Mouse (Mus musculus): ENCODE measurements around the gene Camk2b.
"Not testable (repeated sequence)": the region's sequence is repeated elsewhere in the genome, so short reads cannot be mapped to it uniquely, and the experiment has no call there.

Gene Camk2b

GRCm38 (mm10) chr11:6066176-6066575 is at the start of gene Camk2b:
Gene Camk2b, minus strand, starts transcription at chr11:6066362.
- in situ Hi-C loops (cut with MboI, MseI) = no loop called here

DNA sequence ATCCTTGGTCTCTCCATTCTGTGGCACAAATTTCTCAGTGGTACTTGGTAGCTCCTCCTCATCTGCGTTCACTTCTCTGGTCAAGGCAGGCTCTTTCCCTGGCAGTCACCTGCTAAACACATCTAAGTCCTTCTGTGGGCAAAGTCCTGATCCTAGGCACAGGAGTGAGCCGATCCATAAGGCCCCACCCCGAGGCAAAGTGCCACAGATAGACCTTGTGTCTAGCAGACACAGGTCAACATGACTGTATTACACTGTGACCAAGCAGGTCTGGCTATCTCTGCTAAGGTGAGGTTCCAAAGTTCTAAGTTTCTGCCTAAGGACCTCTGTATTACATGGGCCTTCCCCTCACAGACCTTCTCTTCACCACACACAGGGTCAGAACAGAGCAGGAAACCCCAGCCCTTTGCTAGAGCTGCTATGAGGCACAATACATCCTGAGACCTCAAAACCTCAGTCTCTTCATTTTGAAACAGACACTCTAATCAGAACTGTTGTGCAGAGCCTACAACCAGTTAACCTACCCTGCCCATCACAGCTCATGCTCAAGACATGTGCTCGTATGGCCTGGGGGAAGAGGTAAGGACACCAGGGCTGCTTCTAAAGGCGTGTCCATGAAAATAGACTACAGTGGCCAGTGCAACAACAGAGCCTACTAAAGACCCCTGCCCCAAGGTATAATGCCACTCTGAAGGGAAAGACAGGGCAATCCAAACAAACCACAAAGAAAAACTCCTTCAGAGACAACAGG is 45.7 kb upstream of the Camk2b start:
- in situ Hi-C loops (cut with MboI, MseI) = loop anchor here (25.0 kb wide), 1 partner anchor 1850 kb away; no protein-coding TSS in a partner anchor

DNA sequence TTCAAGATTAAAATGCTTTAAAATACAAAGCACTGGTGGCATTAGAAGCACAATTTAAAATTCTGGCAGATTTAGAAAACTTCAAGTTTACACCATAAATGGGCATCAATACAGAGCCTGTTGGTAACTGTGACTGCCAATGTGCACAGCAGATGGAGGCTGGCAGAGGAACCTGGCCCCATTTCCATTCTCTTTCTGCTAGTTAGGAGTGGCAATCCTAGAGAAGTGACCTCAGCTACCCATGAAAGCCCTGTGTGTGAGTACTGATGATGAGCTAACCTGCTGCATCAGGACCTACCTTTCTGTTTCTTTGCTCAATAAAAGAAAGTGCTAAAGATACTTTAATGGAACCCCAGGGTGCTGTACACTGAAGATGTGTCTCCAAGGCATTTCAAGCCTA is 43.8 kb upstream of the Camk2b start:
- in situ Hi-C loops (cut with MboI, MseI) = loop anchor here (25.0 kb wide), 1 partner anchor 1852 kb away; no protein-coding TSS in a partner anchor

- in situ Hi-C loops (cut with MboI, MseI) = loop anchor here (25.0 kb wide), 1 partner anchor 1854 kb away; no protein-coding TSS in a partner anchor
Observed at GRCm38 (mm10) chr11:6108296-6108695, 42.1 kb upstream of the Camk2b start.

- in situ Hi-C loops (cut with MboI, MseI) = loop anchor here (25.0 kb wide), 1 partner anchor 1855 kb away; no protein-coding TSS in a partner anchor
Observed at GRCm38 (mm10) chr11:6107722-6108121, 41.6 kb upstream of the Camk2b start.

DNA sequence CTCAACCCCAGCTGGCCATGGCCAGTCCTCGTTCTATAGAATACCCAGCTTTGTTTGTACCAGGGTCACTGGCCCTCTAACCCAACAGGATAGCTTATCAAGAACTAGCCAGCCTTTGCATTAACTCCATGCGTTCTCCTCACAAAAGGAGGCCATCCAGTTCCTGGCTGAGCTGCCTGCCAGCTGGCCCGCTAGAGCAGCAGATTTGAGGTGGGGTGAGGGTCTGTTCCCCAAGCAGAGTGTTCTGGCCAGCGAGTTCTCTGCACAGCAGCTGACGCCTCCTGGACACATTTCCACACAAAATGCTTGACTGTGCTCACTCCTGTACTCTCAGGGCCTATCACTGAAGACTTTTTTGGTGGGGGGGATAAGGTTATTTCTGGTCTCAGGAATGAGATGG is 38.6 kb upstream of the Camk2b start:
- in situ Hi-C loops (cut with MboI, MseI) = loop anchor here (25.0 kb wide), 1 partner anchor 1858 kb away; no protein-coding TSS in a partner anchor

DNA sequence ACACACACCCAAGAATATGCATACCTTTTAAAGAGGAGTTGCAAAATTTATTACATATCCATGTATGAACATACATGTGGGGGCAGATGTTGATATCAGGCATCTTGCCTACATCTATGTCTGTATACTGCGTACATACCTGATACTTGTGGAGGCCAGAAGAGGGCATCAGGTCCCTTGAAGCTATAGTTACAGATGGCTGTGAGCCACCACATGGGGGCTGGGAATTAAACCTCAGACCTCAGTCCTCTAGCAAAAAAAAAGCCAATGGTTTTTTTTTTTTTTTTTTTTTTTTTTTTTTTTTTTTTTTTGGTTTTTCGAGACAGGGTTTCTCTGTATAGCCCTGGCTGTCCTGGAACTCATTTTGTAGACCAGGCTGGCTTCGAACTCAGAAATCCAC is 30.5 kb upstream of the Camk2b start:
- in situ Hi-C loops (cut with MboI, MseI) = not testable (repeated sequence)

DNA sequence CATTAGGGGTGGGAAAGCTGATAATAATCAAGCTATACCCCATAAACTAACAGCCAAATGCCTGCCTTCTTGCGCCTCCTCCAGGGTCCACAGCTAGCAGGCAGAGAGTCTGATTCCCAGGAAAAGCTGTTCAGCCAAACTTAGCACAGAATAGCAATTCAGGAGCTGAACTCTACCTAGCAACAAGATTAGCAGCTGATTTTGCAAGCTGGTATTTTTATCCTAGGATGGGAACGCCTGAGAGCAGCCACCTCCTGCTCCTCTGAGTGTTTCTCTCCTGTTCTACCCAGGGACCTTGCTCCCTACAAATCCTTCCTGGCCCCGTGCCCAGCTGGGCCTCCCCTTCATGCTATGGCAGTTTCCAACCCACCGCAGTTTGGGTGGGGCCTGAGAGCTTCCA is 20.8 kb upstream of the Camk2b start:
- in situ Hi-C loops (cut with MboI, MseI) = no loop called here

- in situ Hi-C loops (cut with MboI, MseI) = no loop called here
Observed at GRCm38 (mm10) chr11:6078737-6079136, 12.6 kb upstream of the Camk2b start.

GRCm38 (mm10) chr11:6075618-6076066 is 9.5 kb upstream of the Camk2b start:
- in situ Hi-C loops (cut with MboI, MseI) = no loop called here

DNA sequence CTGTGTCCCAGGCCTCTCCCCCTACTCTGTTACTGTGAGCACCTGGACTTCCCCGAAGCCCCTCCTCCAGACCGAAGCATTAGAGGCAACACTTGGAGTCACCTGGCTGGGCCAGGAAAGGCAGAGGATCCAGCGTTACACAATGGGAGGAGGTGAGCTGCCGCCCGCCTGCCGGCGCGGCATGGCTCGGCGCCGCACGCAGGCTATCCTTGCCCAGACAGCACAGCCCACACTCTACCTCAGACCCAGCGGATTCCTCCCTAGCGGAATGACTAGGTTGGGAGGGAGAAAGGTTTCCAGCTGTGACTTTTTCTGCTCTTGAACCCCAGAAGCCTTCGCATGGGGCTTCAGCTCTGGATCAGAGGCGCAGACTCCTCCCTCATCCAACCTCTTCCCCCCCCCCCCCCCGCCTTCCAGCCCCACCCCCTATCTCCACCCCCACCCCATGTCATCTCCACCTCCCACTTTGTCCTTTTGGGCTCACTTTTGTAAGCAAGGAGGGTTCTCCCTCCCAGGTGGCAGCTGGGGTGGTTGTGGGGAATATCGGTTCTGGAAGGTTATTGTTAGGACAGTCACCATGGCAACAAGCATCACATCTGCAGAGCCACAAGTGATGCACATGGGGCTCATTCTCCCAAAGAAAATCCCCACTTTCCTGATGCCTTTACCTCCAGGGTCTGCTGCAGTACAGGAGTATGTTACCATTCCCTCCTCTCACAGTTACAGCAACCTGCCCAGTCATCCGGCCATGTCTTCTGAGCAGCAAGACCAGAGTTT is 2.2 kb upstream of the Camk2b start:
- in situ Hi-C loops (cut with MboI, MseI) = no loop called here

- in situ Hi-C loops (cut with MboI, MseI) = no loop called here
Observed at GRCm38 (mm10) chr11:6067160-6067559, 998 bp upstream of the Camk2b start.

DNA sequence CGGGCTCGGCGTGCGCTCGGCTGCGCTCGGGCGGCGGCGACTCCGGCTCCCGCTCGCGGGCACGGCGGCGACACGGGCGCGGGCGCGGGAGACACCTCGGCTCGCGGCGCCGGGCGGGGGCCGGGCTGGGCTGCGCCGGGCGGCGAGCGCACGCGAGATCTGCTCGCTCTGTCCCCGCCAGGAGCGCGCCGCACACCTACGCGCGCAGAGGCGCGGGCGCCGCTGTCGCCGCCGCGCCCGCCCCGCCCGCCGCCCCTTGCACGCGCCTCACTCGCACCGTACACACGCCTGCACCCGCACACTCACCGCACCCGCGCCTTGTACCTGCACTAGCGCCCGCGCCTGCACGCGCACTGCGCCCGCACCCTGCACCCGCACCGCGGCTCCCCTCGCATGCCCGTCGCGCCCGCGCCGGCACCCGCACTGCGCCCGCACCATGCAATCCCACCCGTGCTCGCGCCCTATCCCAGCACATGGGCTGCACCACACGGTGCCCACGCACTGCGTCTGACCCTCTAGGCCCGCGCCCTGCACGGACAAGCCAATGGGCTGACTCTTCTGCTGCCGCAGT is 526 bp downstream of the Camk2b start:
- in situ Hi-C loops (cut with MboI, MseI) = no loop called here

- in situ Hi-C loops (cut with MboI, MseI) = no loop called here
Observed at GRCm38 (mm10) chr11:6065046-6065521, 1.1 kb downstream of the Camk2b start.

GRCm38 (mm10) chr11:6064215-6065045 is 1.7 kb downstream of the Camk2b start:
- in situ Hi-C loops (cut with MboI, MseI) = no loop called here

DNA sequence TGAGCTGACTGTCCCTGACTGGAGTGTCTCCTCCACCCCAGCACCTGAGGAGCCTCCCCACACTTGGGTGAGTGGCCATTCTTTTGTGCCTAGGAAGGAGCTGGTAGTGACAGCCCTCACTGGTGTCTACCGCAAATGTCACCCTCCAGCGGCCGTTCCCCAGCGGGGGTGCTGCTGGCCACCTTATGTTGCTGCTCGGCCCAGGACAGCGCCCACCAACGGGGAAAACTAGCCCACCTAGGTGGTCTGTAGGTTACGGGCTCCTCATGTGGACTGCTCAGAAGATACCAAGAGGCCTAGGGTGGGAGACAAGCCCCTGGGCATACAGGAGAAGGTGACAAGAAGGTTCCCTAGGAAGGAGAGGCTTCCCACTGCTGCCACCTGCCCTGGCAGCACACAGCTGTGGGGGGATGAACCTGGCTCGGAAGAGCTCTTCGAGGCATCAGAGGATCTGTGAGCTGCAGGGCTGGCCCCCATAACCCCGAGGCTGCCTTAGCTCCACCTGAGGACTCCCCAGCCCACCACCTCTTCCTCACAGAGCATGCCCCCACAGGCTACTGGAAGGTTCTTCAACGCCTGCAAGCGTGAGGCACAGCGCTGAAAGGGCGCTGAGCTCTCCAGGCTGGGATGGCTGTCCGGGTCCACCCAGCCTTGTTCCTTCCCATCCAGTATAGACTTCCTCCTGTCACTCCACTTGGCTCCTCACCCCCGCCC is 2.5 kb downstream of the Camk2b start:
- in situ Hi-C loops (cut with MboI, MseI) = no loop called here

DNA sequence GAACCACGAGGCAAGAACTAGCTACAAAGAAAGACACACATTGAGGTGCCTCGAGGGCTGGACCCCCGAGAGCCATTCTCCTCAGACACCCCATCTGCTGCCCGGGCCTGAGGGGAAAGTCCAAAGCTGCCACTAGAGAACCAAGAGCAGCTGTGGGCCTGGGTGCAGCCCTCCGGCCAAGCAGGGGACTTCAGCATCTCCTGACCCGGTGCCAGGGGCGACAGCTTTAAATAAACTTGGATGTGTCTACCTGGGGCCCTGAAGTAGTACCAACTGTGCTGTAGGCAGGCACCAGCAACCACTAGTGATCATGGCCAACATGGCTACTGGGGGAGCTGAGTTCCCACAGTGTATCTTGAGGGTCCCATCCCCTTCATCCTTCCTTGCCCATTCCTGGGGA is 3.1 kb downstream of the Camk2b start:
- in situ Hi-C loops (cut with MboI, MseI) = no loop called here

DNA sequence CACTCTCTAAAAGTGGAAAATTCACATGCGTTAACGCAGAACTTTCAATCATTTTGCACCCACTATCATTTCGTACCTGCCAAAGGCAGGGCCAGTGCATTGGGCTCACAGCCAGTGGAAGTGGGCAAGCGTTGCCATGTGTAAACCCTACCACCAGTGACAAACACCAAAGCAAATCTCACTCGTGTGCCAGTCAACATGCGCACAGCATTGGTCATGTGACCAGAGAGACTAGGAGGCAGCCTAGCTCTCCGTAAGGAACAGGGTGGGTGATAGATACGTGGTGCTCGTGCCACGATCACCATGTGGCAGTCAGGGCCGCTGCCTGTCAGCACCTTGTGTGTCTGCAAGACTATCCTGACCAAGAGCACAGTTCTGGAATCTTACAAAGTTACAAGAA is 3.8 kb downstream of the Camk2b start:
- in situ Hi-C loops (cut with MboI, MseI) = no loop called here

- in situ Hi-C loops (cut with MboI, MseI) = no loop called here
Observed at GRCm38 (mm10) chr11:6061891-6062290, 4.3 kb downstream of the Camk2b start.

DNA sequence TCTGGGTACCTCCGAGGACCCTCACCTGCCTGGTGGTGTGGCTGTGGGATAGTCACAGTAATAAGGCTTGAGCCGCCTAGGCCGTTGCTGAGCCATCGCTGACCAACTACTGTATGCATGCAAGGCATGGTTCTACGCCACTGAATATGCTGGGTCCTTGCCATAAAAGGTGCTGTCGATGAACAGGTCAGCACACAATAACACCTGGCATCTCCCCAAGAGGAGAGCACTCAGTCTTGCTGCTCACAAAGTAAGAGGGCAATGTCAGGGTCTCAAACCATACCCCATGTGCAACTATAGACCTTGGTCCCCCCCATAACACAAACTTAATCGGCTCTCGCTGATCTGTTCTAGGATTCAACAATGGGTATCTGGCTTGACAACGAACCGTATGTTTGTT is 7.0 kb downstream of the Camk2b start:
- in situ Hi-C loops (cut with MboI, MseI) = loop anchor here (10.0 kb wide), 1 partner anchor 976 kb away; no protein-coding TSS in a partner anchor

Data from T-helper 1 cell (primary cell).